Mouse (Mus musculus): ENCODE data around the gene Hist1h3g. TPM values are rescaled to one million over a fixed set of nuclear protein-coding genes. Genes with fewer than 3 reads are reported as not detected.

Gene Hist1h3g
- total and polyA plus RNA-seq, 2 experiments from 2014 or later: 1.4 to 544 TPM

- Histone ChIP-seq H3K4me3 (ENCODE audit: low read length) (no peak overlapping the region), H3K27ac (no peak overlapping the region), H3K9ac (replicated peaks; ENCODE audit: low read length) (no peak overlapping the region), H3K9me3 (ENCODE audit: low read length) (no peaks in the 10 kb centered on the region), H3K4me2 (ENCODE audit: low read depth, low read length) (no peak overlapping the region), H3K36me3 (ENCODE audit: insufficient read depth, low read length) (no peaks in the 10 kb centered on the region), H3K27me3 (ENCODE audit: insufficient read depth, low read length) (no peaks in the 10 kb centered on the region), H3K4me1 (ENCODE audit: insufficient read depth, low read length) (peaks cover 2% of the 10 kb centered on the region; the same call in 1 of the 2 replicates)
- ATAC-seq (no peak), DNase-seq (ENCODE audit: low spot score) (no peak)
- WGBS: 53% methylated on average over 4 of the region's 4 CpGs
- no peak for TF ChIP-seq CTCF (IDR thresholded peaks at IDR 0.05; ENCODE audit: low read depth)
Observed at GRCm38 (mm10) chr13:23502916-23503315, 32.3 kb upstream of the Hist1h3g start.

GRCm38 (mm10) chr13:23503797-23504196 is 31.4 kb upstream of the Hist1h3g start:
- Histone ChIP-seq H3K4me2 (ENCODE audit: low read depth, low read length) (peak overlapping the region; percentile 22), H3K27me3 (ENCODE audit: insufficient read depth, low read length) (no peaks in the 10 kb centered on the region), H3K9ac (replicated peaks; ENCODE audit: low read length) (no peak overlapping the region), H3K9me3 (ENCODE audit: low read length) (no peaks in the 10 kb centered on the region), H3K4me3 (ENCODE audit: low read length) (no peak overlapping the region), H3K36me3 (ENCODE audit: insufficient read depth, low read length) (no peaks in the 10 kb centered on the region), H3K27ac (no peak overlapping the region), H3K4me1 (ENCODE audit: insufficient read depth, low read length) (peaks cover 2% of the 10 kb centered on the region; the same call in 1 of the 2 replicates)
- no peak for TF ChIP-seq CTCF (IDR thresholded peaks at IDR 0.05; ENCODE audit: low read depth)
- 3% methylated on average over 9 of the region's 9 CpGs for WGBS
- peak; percentile 74; the same call in 1 of the 2 replicates for ATAC-seq
- DNase-seq (ENCODE audit: low spot score): peak; percentile 77

DNA sequence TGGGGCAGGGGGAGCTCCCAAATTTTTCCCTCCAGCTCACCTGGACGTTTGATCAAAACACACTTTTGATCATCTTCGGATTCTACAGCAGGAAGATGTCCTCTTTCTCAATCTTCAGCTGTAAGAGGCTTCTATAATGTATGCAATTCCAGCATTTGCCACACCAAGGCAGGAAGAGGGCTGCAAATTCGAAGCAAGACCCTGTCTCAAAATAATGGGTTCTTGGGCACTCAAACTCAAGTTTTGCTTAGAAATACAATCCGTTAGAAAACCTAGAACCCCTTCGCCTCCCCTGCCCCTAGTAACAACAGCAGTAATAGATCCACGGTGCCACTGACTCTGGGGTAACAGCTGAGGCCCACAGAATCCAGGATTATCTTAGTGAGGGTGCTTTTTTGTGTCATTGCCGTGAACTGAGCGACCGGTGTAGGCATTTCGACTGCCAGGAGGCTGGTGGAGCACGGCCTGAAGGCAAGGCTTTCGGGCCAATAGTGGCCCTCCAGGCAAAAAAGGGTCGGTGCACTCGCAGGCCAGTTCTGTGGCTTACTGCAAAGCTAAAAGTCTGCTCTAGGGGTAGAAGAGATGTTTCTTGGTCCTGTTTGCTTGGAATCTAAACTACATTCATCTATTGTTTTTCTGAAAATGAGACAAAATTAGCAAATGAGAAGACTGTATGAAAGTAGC is 29.4 kb upstream of the Hist1h3g start:
- Histone ChIP-seq H3K36me3 (ENCODE audit: insufficient read depth, low read length) (no peaks in the 10 kb centered on the region), H3K27me3 (ENCODE audit: insufficient read depth, low read length) (no peaks in the 10 kb centered on the region), H3K27ac (no peak overlapping the region), H3K4me3 (ENCODE audit: low read length) (0 out of 2 replicates have a peak overlapping the region, but pooled peaks have one; percentile 3), H3K4me1 (ENCODE audit: insufficient read depth, low read length) (peaks cover 2% of the 10 kb centered on the region; the same call in 1 of the 2 replicates), H3K9me3 (ENCODE audit: low read length) (no peaks in the 10 kb centered on the region), H3K9ac (replicated peaks; ENCODE audit: low read length) (no peak overlapping the region), H3K4me2 (ENCODE audit: low read depth, low read length) (peak overlapping the region; percentile 45)
- no peak for TF ChIP-seq CTCF (IDR thresholded peaks at IDR 0.05; ENCODE audit: low read depth)
- ATAC-seq (no peak), DNase-seq (ENCODE audit: low spot score) (no peak)
- 11% methylated on average over 14 of the region's 14 CpGs for WGBS

DNA sequence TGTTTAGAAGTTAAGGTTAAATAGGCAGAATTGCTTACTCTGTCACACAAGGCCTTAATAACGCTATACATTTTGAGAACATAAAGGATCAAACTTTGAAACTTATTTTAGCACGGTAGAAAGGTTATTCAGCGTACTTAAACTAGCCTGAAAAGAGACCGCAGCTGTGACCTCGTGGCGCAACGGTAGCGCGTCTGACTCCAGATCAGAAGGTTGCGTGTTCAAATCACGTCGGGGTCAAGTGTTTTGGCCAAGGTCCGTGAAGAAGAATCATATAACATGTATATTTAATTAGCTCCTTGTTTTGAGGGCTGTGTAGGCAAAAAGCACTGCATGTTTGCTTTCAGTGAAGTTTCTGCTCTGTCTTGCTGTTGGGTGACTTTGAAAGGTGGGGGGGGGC is 28.9 kb upstream of the Hist1h3g start:
- ATAC-seq: no peak
- peaks cover 2% of the 10 kb centered on the region; the same call in 1 of the 2 replicates for H3K4me1 ChIP-seq (ENCODE audit: insufficient read depth, low read length)
- TF ChIP-seq CTCF (IDR thresholded peaks at IDR 0.05; ENCODE audit: low read depth): no peak

DNA sequence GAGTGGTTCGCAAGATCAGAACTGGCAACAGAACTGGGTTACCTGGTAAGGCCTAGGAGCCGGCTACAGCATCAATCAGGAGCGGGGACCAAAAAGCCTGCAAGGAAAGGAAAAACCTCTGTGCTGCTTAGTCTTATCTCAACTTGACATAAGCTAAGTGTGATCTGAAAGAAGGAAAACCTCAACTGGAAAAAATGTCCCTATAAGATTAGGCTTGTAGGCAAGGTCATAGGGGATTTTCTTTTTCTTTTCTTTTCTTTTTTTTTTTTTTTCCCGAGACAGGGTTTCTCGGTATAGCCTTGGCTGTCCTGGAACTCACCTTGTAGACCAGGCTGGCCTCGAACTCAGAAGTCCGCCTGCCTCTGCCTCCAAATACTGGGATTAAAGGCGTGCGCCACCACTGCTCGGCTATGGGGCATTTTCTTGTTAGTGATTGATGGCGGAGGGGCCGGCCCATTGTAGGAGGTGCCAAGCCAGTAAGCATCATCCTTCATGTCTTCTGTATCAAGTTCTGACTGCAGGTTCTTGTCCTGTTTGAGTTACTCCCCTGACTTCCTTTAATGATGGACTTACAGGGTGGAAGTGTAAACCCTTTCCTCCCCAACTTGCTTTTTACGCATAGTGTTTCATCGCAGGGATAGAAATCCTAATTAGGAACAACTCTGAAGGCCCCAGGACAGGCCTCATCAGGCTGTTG is 28.3 kb upstream of the Hist1h3g start:
- Histone ChIP-seq H3K9me3 (ENCODE audit: low read length) (no peaks in the 10 kb centered on the region), H3K27me3 (ENCODE audit: insufficient read depth, low read length) (no peaks in the 10 kb centered on the region), H3K4me3 (ENCODE audit: low read length) (no peak overlapping the region), H3K4me2 (ENCODE audit: low read depth, low read length) (peak overlapping the region; percentile 10; the same call in 1 of the 2 replicates), H3K36me3 (ENCODE audit: insufficient read depth, low read length) (no peaks in the 10 kb centered on the region), H3K9ac (replicated peaks; ENCODE audit: low read length) (no peak overlapping the region), H3K27ac (no peak overlapping the region), H3K4me1 (ENCODE audit: insufficient read depth, low read length) (peaks cover 2% of the 10 kb centered on the region; the same call in 1 of the 2 replicates)
- TF ChIP-seq CTCF (IDR thresholded peaks at IDR 0.05; ENCODE audit: low read depth): no peak
- DNase-seq (ENCODE audit: low spot score) (no peak), ATAC-seq (no peak)
- 28% methylated on average over 14 of the region's 14 CpGs for WGBS

More for the DNA sequence above, 28.9 kb upstream of the Hist1h3g start:
- Histone ChIP-seq H3K36me3 (ENCODE audit: insufficient read depth, low read length) (no peaks in the 10 kb centered on the region), H3K27me3 (ENCODE audit: insufficient read depth, low read length) (no peaks in the 10 kb centered on the region), H3K27ac (no peak overlapping the region), H3K4me2 (ENCODE audit: low read depth, low read length) (peak overlapping the region; percentile 45), H3K4me3 (ENCODE audit: low read length) (0 out of 2 replicates have a peak overlapping the region, but pooled peaks have one; percentile 3), H3K9ac (replicated peaks; ENCODE audit: low read length) (no peak overlapping the region), H3K9me3 (ENCODE audit: low read length) (no peaks in the 10 kb centered on the region)
- peak; percentile 58 for DNase-seq (ENCODE audit: low spot score)
- WGBS: 14% methylated on average over 13 of the region's 13 CpGs

GRCm38 (mm10) chr13:23510127-23510526 is 25.1 kb upstream of the Hist1h3g start:
- Histone ChIP-seq H3K9ac (replicated peaks; ENCODE audit: low read length) (no peak overlapping the region), H3K4me2 (ENCODE audit: low read depth, low read length) (no peak overlapping the region), H3K4me1 (ENCODE audit: insufficient read depth, low read length) (peaks cover 2% of the 10 kb centered on the region; the same call in 1 of the 2 replicates), H3K27ac (no peak overlapping the region), H3K36me3 (ENCODE audit: insufficient read depth, low read length) (no peaks in the 10 kb centered on the region), H3K4me3 (ENCODE audit: low read length) (no peak overlapping the region), H3K27me3 (ENCODE audit: insufficient read depth, low read length) (no peaks in the 10 kb centered on the region), H3K9me3 (ENCODE audit: low read length) (no peaks in the 10 kb centered on the region)
- DNase-seq (ENCODE audit: low spot score) (no peak), ATAC-seq (no peak)
- no peak for TF ChIP-seq CTCF (IDR thresholded peaks at IDR 0.05; ENCODE audit: low read depth)
- 40% methylated on average over 1 of the region's 1 CpGs for WGBS
